Mouse (Mus musculus) MEL (cell line): ENCODE data around the gene Unc5b. TPM values are rescaled to one million over a fixed set of nuclear protein-coding genes. Genes with fewer than 3 reads are reported as not detected.

Experiments used
- DNase-seq: peaks from one replicate; pipeline ENCODE4 v3.0.0; 2011; ENCODE audit warnings: low read depth, low spot score
- H3K27ac ChIP-seq: 2 replicates; pipeline ENCODE4 v1.5.1; 2012; ENCODE audit warnings: low read depth, mild to moderate bottlenecking, control low read depth, low read length, moderate library complexity; ENCODE audit not compliant: control insufficient read depth
- H3K27me3 ChIP-seq, 2 experiments: fragments of 150-350 bp in 1 of 2; sonication (generic) in 1 of 2; 2 replicates each; pipeline ENCODE4 v1.6.1; 2012; ENCODE audit warnings: low read length in 2 of 2, mild to moderate bottlenecking in 2 of 2, improper control_type of control experiment in 1 of 2, moderate library complexity in 1 of 2; ENCODE audit not compliant: insufficient read depth in 2 of 2, control insufficient read depth in 1 of 2
- H3K36me3 ChIP-seq, 2 experiments: 2 replicates each; pipeline ENCODE4 v1.6.1; 2012 to 2014; ENCODE audit warnings: low read length in 2 of 2, improper control_type of control experiment in 1 of 2, inconsistent platforms in 1 of 2, mild to moderate bottlenecking in 1 of 2; ENCODE audit not compliant: insufficient read depth in 2 of 2, control insufficient read depth in 1 of 2
- H3K4me1 ChIP-seq, 2 experiments: fragments of 150-350 bp in 1 of 2; sonication (generic) in 1 of 2; 2 replicates each; pipeline ENCODE4 v1.6.1; 2012; ENCODE audit warnings: low read length in 2 of 2, improper control_type of control experiment in 1 of 2, mild to moderate bottlenecking in 1 of 2; ENCODE audit not compliant: insufficient read depth in 2 of 2, control insufficient read depth in 1 of 2
- H3K4me3 ChIP-seq, 2 experiments: fragments of 150-350 bp in 1 of 2; sonication (generic) in 1 of 2; 2 replicates each; pipeline ENCODE4 v1.5.1; 2012; ENCODE audit warnings: low read depth in 2 of 2, low read length in 2 of 2, mild to moderate bottlenecking in 2 of 2, moderate library complexity in 2 of 2, control low read depth in 1 of 2, improper control_type of control experiment in 1 of 2; ENCODE audit not compliant: control insufficient read depth in 1 of 2, insufficient read depth in 1 of 2
- H3K79me2 ChIP-seq: 2 replicates; pipeline ENCODE4 v1.6.1; 2012; ENCODE audit warnings: mild to moderate bottlenecking, low read length, moderate library complexity; ENCODE audit not compliant: control insufficient read depth, poor library complexity, insufficient read depth
- H3K9ac ChIP-seq: 2 replicates; pipeline ENCODE4 v1.6.1; 2012; ENCODE audit warnings: low read depth, mild to moderate bottlenecking, control low read depth, low read length, moderate library complexity; ENCODE audit not compliant: control insufficient read depth, poor library complexity, severe bottlenecking
- H3K9me3 ChIP-seq: fragments of 150-350 bp; sonication (generic); replicated peaks from 2 replicates; pipeline ENCODE4 v1.6.1; 2012; ENCODE audit warnings: mild to moderate bottlenecking, low read length, improper control_type of control experiment, moderate library complexity; ENCODE audit not compliant: insufficient read depth
- CHD2 ChIP-seq: IDR thresholded peaks from 2 replicates; pipeline ENCODE4 v1.6.1; 2011; ENCODE audit warnings: low read length, improper control_type of control experiment
- E2F4 ChIP-seq: IDR thresholded peaks from 2 replicates; pipeline ENCODE4 v1.6.1; 2011; ENCODE audit warnings: low read depth, low read length, improper control_type of control experiment, borderline replicate concordance
- ELF1 ChIP-seq: IDR thresholded peaks from 2 replicates; pipeline ENCODE4 v1.6.1; 2014; ENCODE audit warnings: low read depth, mild to moderate bottlenecking, inconsistent platforms, low read length, improper control_type of control experiment, moderate library complexity
- GABPA ChIP-seq: IDR thresholded peaks from 2 replicates; pipeline ENCODE4 v1.6.1; 2012; ENCODE audit warnings: low read depth, mild to moderate bottlenecking, inconsistent platforms, low read length, improper control_type of control experiment, moderate library complexity
- GATA1 ChIP-seq: IDR thresholded peaks from 2 replicates; pipeline ENCODE4 v1.6.1; 2011; ENCODE audit warnings: low read depth, low read length, improper control_type of control experiment
- HCFC1 ChIP-seq: IDR thresholded peaks from 2 replicates; pipeline ENCODE4 v1.6.1; 2012; ENCODE audit warnings: low read depth, mild to moderate bottlenecking, inconsistent platforms, low read length, improper control_type of control experiment, moderate library complexity
- JUND ChIP-seq: IDR thresholded peaks from 2 replicates; pipeline ENCODE4 v1.6.1; 2011; ENCODE audit warnings: low read depth, mild to moderate bottlenecking, improper control_type of control experiment, low read length
- MAX ChIP-seq: IDR thresholded peaks from 2 replicates; pipeline ENCODE4 v1.6.1; 2011; ENCODE audit warnings: low read length, improper control_type of control experiment
- MYC ChIP-seq: IDR thresholded peaks from 2 replicates; pipeline ENCODE4 v1.6.1; 2011; ENCODE audit warnings: low read depth, mild to moderate bottlenecking, low read length, improper control_type of control experiment, moderate library complexity
- NRF1 ChIP-seq: IDR thresholded peaks from 2 replicates; pipeline ENCODE4 v1.6.1; 2014; ENCODE audit warnings: low read depth, mild to moderate bottlenecking, inconsistent platforms, low read length, improper control_type of control experiment, moderate library complexity; ENCODE audit not compliant: poor library complexity, insufficient read depth, severe bottlenecking
- POLR2AphosphoS5 ChIP-seq: IDR thresholded peaks from 2 replicates; pipeline ENCODE4 v1.6.1; 2012; ENCODE audit warnings: low read depth, borderline replicate concordance, mild to moderate bottlenecking, inconsistent platforms, low read length, moderate library complexity, mixed read lengths
- RAD21 ChIP-seq: IDR thresholded peaks from 2 replicates; pipeline ENCODE4 v1.6.1; 2011; ENCODE audit warnings: mild to moderate bottlenecking, low read depth, low read length, improper control_type of control experiment
- TAL1 ChIP-seq: IDR thresholded peaks from 2 replicates; pipeline ENCODE4 v1.6.1; 2012; ENCODE audit warnings: mild to moderate bottlenecking, inconsistent platforms, low read length, moderate library complexity, mixed read lengths
- TCF12 ChIP-seq: IDR thresholded peaks from 2 replicates; pipeline ENCODE4 v1.6.1; 2014; ENCODE audit warnings: low read depth, mild to moderate bottlenecking, inconsistent platforms, low read length, improper control_type of control experiment, moderate library complexity
- UBTF ChIP-seq: IDR thresholded peaks from 2 replicates; pipeline ENCODE4 v1.6.1; 2012; ENCODE audit warnings: low read depth, mild to moderate bottlenecking, inconsistent platforms, low read length, improper control_type of control experiment, moderate library complexity, borderline replicate concordance; ENCODE audit not compliant: insufficient read depth
- USF1 ChIP-seq: IDR thresholded peaks from 2 replicates; pipeline ENCODE4 v1.6.1; 2014; ENCODE audit warnings: low read depth, mild to moderate bottlenecking, inconsistent platforms, low read length, improper control_type of control experiment, moderate library complexity
- ZC3H11A ChIP-seq: IDR thresholded peaks from 2 replicates; pipeline ENCODE4 v1.6.1; 2012; ENCODE audit warnings: low read depth, mild to moderate bottlenecking, inconsistent platforms, low read length, improper control_type of control experiment
- ZNF384 ChIP-seq: IDR thresholded peaks from 2 replicates; pipeline ENCODE4 v1.6.1; 2012; ENCODE audit warnings: low read depth, mild to moderate bottlenecking, inconsistent platforms, low read length, improper control_type of control experiment
- polyA plus RNA-seq, 2 experiments: library from polyadenylated mRNA; stranded (reverse) in 1 of 2; unstranded in 1 of 2; fragments of >175 nt in 1 of 2; fragments of >200 nt in 1 of 2; gene quantifications; 2 replicates each; pipeline versions ENCODE4 v1.2.1 to v1.2.4; 2012; ENCODE audit warnings: low replicate concordance in 2 of 2, low read depth in 1 of 2; ENCODE audit not compliant: insufficient read length in 2 of 2, insufficient read depth in 1 of 2, missing spikeins in 1 of 2
- total RNA-seq: library from RNA; depleted of rRNA; stranded (reverse); fragments of 300-350 nt; gene quantifications from 2 replicates; pipeline ENCODE4 v1.2.3, GENCODE M21; 2012

The Unc5b gene
- total and polyA plus RNA-seq, 3 experiments: not detected

GRCm38 (mm10) chr10:60826461-60827237 is 4.7 kb downstream of the Unc5b start:
- no peak for TF ChIP-seq TAL1
- no peak for TF ChIP-seq CHD2
- TF ChIP-seq ELF1: no peak
- TF ChIP-seq MYC: no peak
- TF ChIP-seq NRF1: no peak
- no peak for TF ChIP-seq MAX
- no peak for TF ChIP-seq POLR2AphosphoS5
- no peak for TF ChIP-seq ZC3H11A
- TF ChIP-seq JUND: no peak
- TF ChIP-seq E2F4: no peak
- no peak for TF ChIP-seq RAD21
- no peak for TF ChIP-seq TCF12
- no peak for TF ChIP-seq GABPA
- no peak for TF ChIP-seq GATA1
- no peak for TF ChIP-seq ZNF384
- TF ChIP-seq UBTF: no peak
- TF ChIP-seq, all 39 proteins: peak for 0
- Histone ChIP-seq H3K9me3 (no peaks in the 10 kb centered on the region), H3K4me1 (no peaks in the 10 kb centered on the region), H3K79me2 (no peaks in the 10 kb centered on the region), H3K27ac (no peak overlapping the region), H3K4me3 (no peak overlapping the region), H3K36me3 (no peaks in the 10 kb centered on the region), H3K27me3 (no peaks in the 10 kb centered on the region), H3K9ac (no peak overlapping the region)
- DNase-seq: no peak

GRCm38 (mm10) chr10:60825955-60826354 is 5.4 kb downstream of the Unc5b start:
- Histone ChIP-seq H3K9ac (no peak overlapping the region), H3K4me1 (no peaks in the 10 kb centered on the region), H3K36me3 (no peaks in the 10 kb centered on the region), H3K4me3 (no peak overlapping the region)
- no peak for DNase-seq
- TF ChIP-seq E2F4 (no peak), HCFC1 (no peak), USF1 (no peak), ELF1 (no peak)
- TF ChIP-seq, all 39 proteins: peak for 0
- H3K79me2 ChIP-seq: no peaks in the 10 kb centered on the region
- H3K27ac ChIP-seq: no peak overlapping the region
- H3K27me3 ChIP-seq: no peaks in the 10 kb centered on the region
- H3K9me3 ChIP-seq: no peaks in the 10 kb centered on the region
